Mouse (Mus musculus): ENCODE measurements around the gene Abca4. TPM values are rescaled to one million over a fixed set of nuclear protein-coding genes. Genes with fewer than 3 reads are reported as not detected.
"Not testable (repeated sequence)": the region's sequence is repeated elsewhere in the genome, so short reads cannot be mapped to it uniquely, and the experiment has no call there.

Gene Abca4
- polyA plus RNA-seq, 1 experiment from 2014 or later: 1.3 TPM

DNA sequence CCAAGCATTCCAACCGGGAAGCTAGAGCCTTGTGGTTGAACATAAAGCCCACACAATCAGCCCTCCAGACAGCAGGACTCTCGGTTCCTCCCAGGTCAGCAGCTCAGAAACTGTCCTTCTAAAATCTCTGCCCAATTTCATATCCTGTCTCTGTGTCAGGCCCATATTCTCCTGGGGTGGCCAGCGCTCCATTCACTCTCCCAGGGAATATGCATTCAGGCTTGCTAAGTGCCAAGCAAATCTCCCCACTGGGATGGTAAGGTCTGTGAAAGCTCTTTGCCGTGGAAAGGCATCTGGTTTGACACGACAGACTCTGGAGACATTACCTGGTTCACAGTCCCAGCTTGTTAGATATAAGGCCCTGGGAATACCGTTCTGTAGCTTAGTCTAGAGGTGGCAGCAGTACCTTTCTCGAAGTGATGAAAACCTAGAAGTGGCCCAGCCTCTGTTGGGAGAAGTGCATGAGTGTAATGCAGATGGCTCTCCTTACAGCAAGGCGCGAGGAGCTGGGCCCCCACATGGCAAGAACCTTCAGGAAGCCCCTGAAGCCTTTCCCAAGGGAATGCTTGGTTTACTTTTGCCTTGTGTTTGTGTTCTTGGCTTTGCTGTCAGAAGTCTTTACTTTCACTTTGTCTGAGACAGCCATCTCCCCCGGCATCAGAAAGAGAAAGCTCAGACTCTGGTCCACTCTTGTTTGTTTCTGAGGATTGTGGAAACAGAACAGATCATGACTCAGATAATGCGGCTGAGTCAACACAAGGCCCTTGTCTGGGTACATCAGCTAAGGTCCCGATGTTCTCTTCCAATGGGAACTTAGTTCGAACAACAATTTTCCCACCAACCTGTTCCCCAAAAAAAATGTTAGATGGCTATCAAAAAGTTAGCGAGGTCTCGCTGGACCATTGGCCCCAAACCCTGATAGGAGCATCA is 164.3 kb downstream of the Abca4 start:
- Histone ChIP-seq H3K36me3 (no peaks in the 10 kb centered on the region), H3K4me1 (0 out of 2 replicates have a peak, but pooled peaks cover 5% of the 10 kb centered on the region), H3K9ac (no peak overlapping the region), H3K4me3 (no peak overlapping the region), H3K27me3 (replicated peaks) (no peaks in the 10 kb centered on the region), H3K27ac (no peak overlapping the region), H3K4me2 (no peak overlapping the region), H3K9me3 (replicated peaks) (no peaks in the 10 kb centered on the region)
- no peak for ATAC-seq
- whole genome bisulfite sequencing (ENCODE audit: insufficient replicate concordance): 67% methylated on average over 15 of the region's 15 CpGs

- no peak for ATAC-seq
- Histone ChIP-seq H3K4me1 (0 out of 2 replicates have a peak, but pooled peaks cover 5% of the 10 kb centered on the region), H3K36me3 (no peaks in the 10 kb centered on the region), H3K9ac (no peak overlapping the region), H3K27ac (no peak overlapping the region), H3K4me2 (no peak overlapping the region), H3K9me3 (replicated peaks) (no peaks in the 10 kb centered on the region), H3K4me3 (no peak overlapping the region), H3K27me3 (replicated peaks) (no peaks in the 10 kb centered on the region)
- WGBS (ENCODE audit: insufficient replicate concordance): 63% methylated on average over 11 of the region's 11 CpGs
Observed at GRCm38 (mm10) chr3:122209511-122209910, 165.3 kb downstream of the Abca4 start.

- H3K27me3 ChIP-seq (replicated peaks): no peaks in the 10 kb centered on the region
- no peak for ATAC-seq
- 69% methylated on average over 5 of the region's 5 CpGs for WGBS (ENCODE audit: insufficient replicate concordance)
Observed at GRCm38 (mm10) chr3:122210434-122210833, 166.2 kb downstream of the Abca4 start.

DNA sequence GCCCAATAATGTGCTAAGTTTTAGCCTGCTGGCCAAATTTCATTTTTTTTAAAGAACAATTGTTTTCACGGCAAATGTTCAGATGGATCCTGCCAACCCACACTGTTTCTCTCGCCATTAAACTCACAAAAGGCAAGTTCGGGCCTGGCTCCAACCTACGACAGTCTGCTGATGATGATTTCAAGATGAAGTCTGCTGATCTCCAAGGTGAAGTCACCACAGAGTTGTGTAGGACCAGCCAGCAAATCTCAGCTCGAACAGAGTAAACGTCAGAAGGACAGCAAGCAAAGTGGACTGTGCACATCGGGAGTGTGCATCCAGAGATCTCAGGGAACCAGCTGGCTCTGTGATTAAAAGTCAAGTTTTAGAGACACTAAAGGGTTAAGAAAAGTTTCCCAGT is 166.6 kb downstream of the Abca4 start:
- H3K9me3 ChIP-seq (replicated peaks): no peaks in the 10 kb centered on the region
- H3K4me2 ChIP-seq: no peak overlapping the region
- no peak overlapping the region for H3K27ac ChIP-seq
- no peak overlapping the region for H3K9ac ChIP-seq
- no peaks in the 10 kb centered on the region for H3K27me3 ChIP-seq (replicated peaks)
- 0 out of 2 replicates have a peak, but pooled peaks cover 5% of the 10 kb centered on the region for H3K4me1 ChIP-seq
- WGBS (ENCODE audit: insufficient replicate concordance): 81% methylated on average over 7 of the region's 7 CpGs
- H3K36me3 ChIP-seq: no peaks in the 10 kb centered on the region
- H3K4me3 ChIP-seq: no peak overlapping the region
- no peak for ATAC-seq

More at GRCm38 (mm10) chr3:122210434-122210833, 166.2 kb downstream of the Abca4 start:
- H3K36me3 ChIP-seq: no peaks in the 10 kb centered on the region
- H3K4me3 ChIP-seq: no peak overlapping the region
- H3K4me2 ChIP-seq: no peak overlapping the region
- no peak overlapping the region for H3K27ac ChIP-seq
- 0 out of 2 replicates have a peak, but pooled peaks cover 5% of the 10 kb centered on the region for H3K4me1 ChIP-seq
- no peaks in the 10 kb centered on the region for H3K9me3 ChIP-seq (replicated peaks)
- no peak overlapping the region for H3K9ac ChIP-seq

GRCm38 (mm10) chr3:122211446-122212125 is 167.3 kb downstream of the Abca4 start:
- H3K27me3 ChIP-seq (replicated peaks): no peaks in the 10 kb centered on the region
- no peak for ATAC-seq
- no peak overlapping the region for H3K4me3 ChIP-seq
- no peak overlapping the region for H3K9ac ChIP-seq
- no peak overlapping the region for H3K4me2 ChIP-seq
- H3K4me1 ChIP-seq: 0 out of 2 replicates have a peak, but pooled peaks cover 5% of the 10 kb centered on the region
- no peaks in the 10 kb centered on the region for H3K36me3 ChIP-seq
- H3K27ac ChIP-seq: no peak overlapping the region
- no peaks in the 10 kb centered on the region for H3K9me3 ChIP-seq (replicated peaks)
- WGBS (ENCODE audit: insufficient replicate concordance): 63% methylated on average over 13 of the region's 13 CpGs

- H3K4me1 ChIP-seq: no peaks in the 10 kb centered on the region
- H3K4me3 ChIP-seq: no peak overlapping the region
- no peak overlapping the region for H3K9ac ChIP-seq
- no peak for ATAC-seq
- H3K36me3 ChIP-seq: no peaks in the 10 kb centered on the region
- H3K9me3 ChIP-seq (replicated peaks): no peaks in the 10 kb centered on the region
- H3K27me3 ChIP-seq (replicated peaks): no peaks in the 10 kb centered on the region
- 61% methylated on average over 3 of the region's 3 CpGs for WGBS (ENCODE audit: insufficient replicate concordance)
- H3K4me2 ChIP-seq: no peak overlapping the region
- no peak overlapping the region for H3K27ac ChIP-seq
Observed at GRCm38 (mm10) chr3:122221240-122222036, 177.2 kb downstream of the Abca4 start.

- H3K27me3 ChIP-seq (replicated peaks); H3K4me3 ChIP-seq; H3K4me2 ChIP-seq; H3K27ac ChIP-seq; ATAC-seq; H3K4me1 ChIP-seq; H3K9me3 ChIP-seq (replicated peaks); H3K9ac ChIP-seq; H3K36me3 ChIP-seq: not testable (repeated sequence)
- WGBS (ENCODE audit: insufficient replicate concordance): 63% methylated on average over 6 of the region's 6 CpGs
Observed at GRCm38 (mm10) chr3:122226972-122227371, 182.7 kb downstream of the Abca4 start.

Other genes with a start within 250 kb of the Abca4 start
- gene Abcd3, start 229.1 kb upstream of the Abca4 start, polyA plus RNA-seq (2016; fragmentation: Nextera tagmentation; extraction: Ambion mirVana): 28.2 and 29.6 TPM in 2 replicates
- gene Arhgap29, start 91.9 kb upstream of the Abca4 start, polyA plus RNA-seq (2016; fragmentation: Nextera tagmentation; extraction: Ambion mirVana): 11.2 and 12.7 TPM in 2 replicates
- gene Gclm, start 201.1 kb downstream of the Abca4 start, polyA plus RNA-seq (2016; fragmentation: Nextera tagmentation; extraction: Ambion mirVana): 596 and 604 TPM in 2 replicates
- 68.3 and 68.6 TPM in 2 replicates for gene Dnttip2, start 229.9 kb downstream of the Abca4 start, polyA plus RNA-seq (2016; fragmentation: Nextera tagmentation; extraction: Ambion mirVana)
- 5.5 and 6.8 TPM in 2 replicates for gene Bcar3, start 249.7 kb downstream of the Abca4 start, polyA plus RNA-seq (2016; fragmentation: Nextera tagmentation; extraction: Ambion mirVana)